Mouse (Mus musculus): ENCODE results near the gene Cryz.

- TF ChIP-seq CTCF (IDR thresholded peaks at IDR 0.05; ENCODE audit: control insufficient read depth, insufficient read depth, low read length), result no peak
- TF ChIP-seq POLR2A (IDR thresholded peaks at IDR 0.05; ENCODE audit: borderline replicate concordance, control insufficient read depth, low read depth, low read length), result no peak
Measured at GRCm38 (mm10) chr3:154590971-154591370, 5.5 kb upstream of the Cryz start.

Measured in bone marrow, adult 2 months (tissue).